Mouse (Mus musculus) heart, embryonic 13.5 days (tissue): ENCODE measurements around the gene Iqcf6. TPM values are rescaled to one million over a fixed set of nuclear protein-coding genes. Genes with fewer than 3 reads are reported as not detected.

ENCODE experiments used
- ATAC-seq: fragments of 200-750 bp; cut with Nextera tagmentation; 2 replicates; pipeline ENCODE4 v1.8.0; 2017; ENCODE audit warnings: moderate TSS enrichment; ENCODE audit not compliant: insufficient number of reproducible peaks, low FRiP score, low TSS enrichment; ENCODE audit errors: extremely low read depth
- H3K27ac ChIP-seq: fragments of 300-500 bp; sonication (generic); replicated peaks from 2 replicates; pipeline ENCODE4 v1.5.1; 2015; ENCODE audit warnings: moderate library complexity, mild to moderate bottlenecking, inconsistent platforms
- H3K27me3 ChIP-seq: fragments of 300-500 bp; sonication (generic); replicated peaks from 2 replicates; pipeline ENCODE4 v1.6.1; 2015; ENCODE audit warnings: mild to moderate bottlenecking, inconsistent platforms
- H3K36me3 ChIP-seq: fragments of 300-500 bp; sonication (generic); 2 replicates; pipeline ENCODE4 v1.6.1; 2015; ENCODE audit warnings: mild to moderate bottlenecking, inconsistent platforms
- H3K4me1 ChIP-seq: fragments of 300-500 bp; sonication (generic); 2 replicates; pipeline ENCODE4 v1.6.1; 2015; ENCODE audit warnings: inconsistent platforms
- H3K4me2 ChIP-seq: fragments of 300-500 bp; sonication (generic); 2 replicates; pipeline ENCODE4 v1.6.1; 2015; ENCODE audit warnings: inconsistent platforms, mild to moderate bottlenecking, moderate library complexity
- H3K4me3 ChIP-seq: fragments of 300-500 bp; sonication (generic); 2 replicates; pipeline ENCODE4 v1.5.1; 2015; ENCODE audit warnings: moderate library complexity, mild to moderate bottlenecking, inconsistent platforms
- H3K9ac ChIP-seq: fragments of 300-500 bp; sonication (generic); 2 replicates; pipeline ENCODE4 v1.6.1; 2015; ENCODE audit warnings: inconsistent platforms, mild to moderate bottlenecking, moderate library complexity
- H3K9me3 ChIP-seq: fragments of 300-500 bp; sonication (generic); 2 replicates; pipeline ENCODE4 v1.6.1; 2016; ENCODE audit warnings: inconsistent platforms
- WGBS: fragments of 180-500 bp; shearing (Covaris S2); methylation state at CpG from one replicate; pipeline ENCODE4 v1.1.7; 2015; ENCODE audit warnings: mixed read lengths; 5-methylcytosine and 5-hydroxymethylcytosine counted together
- polyA plus RNA-seq: library from polyadenylated mRNA; unstranded; fragments of >200 nt; fragmentation: Nextera tagmentation; extraction: Ambion mirVana; gene quantifications from 2 replicates; pipeline ENCODE4 v1.2.1, GENCODE M21; 2015

The Iqcf6 gene
- polyA plus RNA-seq, 1 experiment from 2014 or later = not detected

DNA sequence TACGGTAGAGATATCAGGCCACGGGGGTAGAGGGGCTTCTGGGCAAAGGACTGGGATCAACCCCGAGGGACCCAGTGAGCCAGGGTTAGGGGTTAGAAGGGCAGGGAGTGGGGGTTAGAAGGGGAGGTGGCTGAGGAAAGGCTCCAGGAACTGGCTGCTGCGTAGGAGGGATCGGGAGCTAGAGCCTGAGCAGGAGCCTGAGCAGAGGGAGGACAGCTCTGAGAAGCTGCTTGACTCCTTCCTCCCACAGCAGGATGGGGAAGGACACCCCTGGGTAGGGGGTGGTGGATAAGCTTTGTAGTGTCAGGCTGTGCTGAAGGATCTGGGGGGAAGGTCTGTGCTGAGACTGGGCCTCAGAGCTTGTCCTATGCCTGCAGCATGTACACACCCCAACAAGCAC lies 30.4 kb downstream of the Iqcf6 start:
- H3K9me3 ChIP-seq = no peaks in the 10 kb centered on the region
- ATAC-seq = no peak
- no peak overlapping the region for H3K4me3 ChIP-seq
- no peak overlapping the region for H3K9ac ChIP-seq
- H3K4me1 ChIP-seq = peaks cover 19% of the 10 kb centered on the region
- peaks cover 40% of the 10 kb centered on the region for H3K36me3 ChIP-seq
- no peak overlapping the region for H3K27ac ChIP-seq
- 11% methylated on average over 5 of the region's 5 CpGs for WGBS
- no peak overlapping the region for H3K4me2 ChIP-seq
- H3K27me3 ChIP-seq = peaks cover 53% of the 10 kb centered on the region

DNA sequence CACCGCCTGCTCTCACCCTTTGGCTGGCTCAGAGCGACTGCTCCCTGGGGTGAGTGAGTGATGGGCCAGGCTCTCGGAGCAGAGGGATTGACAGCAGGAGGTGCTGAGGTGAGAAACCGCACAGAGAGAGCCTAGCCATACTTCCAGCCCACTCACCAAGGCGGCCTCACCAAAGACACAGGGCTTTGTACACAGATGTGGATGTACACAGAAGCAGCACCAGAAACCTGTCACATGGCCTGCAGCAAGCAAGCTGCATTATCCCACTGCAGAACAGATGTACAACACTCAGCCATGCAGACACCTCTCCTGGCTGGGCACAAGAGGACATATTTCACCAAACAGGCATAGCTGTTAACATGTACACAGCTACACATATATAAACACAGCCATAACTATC lies 31.2 kb downstream of the Iqcf6 start:
- ATAC-seq = no peak

DNA sequence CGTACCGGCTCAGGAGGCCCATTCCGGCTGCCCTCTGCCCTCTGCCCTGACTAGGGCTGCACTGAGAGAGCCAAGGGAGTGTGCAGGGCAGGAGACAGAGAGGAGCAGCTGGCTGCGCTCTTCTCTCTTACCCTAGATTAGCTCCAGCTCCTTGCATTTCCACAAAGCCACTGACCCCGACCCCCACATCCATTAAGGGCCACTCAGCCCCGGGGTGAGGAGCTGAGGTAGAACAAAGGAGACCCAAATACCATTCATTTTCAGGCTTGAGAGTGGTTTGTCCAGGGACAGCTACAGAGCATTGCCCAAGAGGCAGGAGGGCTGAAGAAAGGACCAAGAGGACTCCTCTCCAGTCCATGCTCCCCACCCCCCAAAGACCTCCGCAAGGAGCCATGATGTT lies 33.1 kb downstream of the Iqcf6 start:
- WGBS = 77% methylated on average over 7 of the region's 7 CpGs
- H3K4me3 ChIP-seq = no peak overlapping the region

More for the DNA sequence above, 31.2 kb downstream of the Iqcf6 start:
- no peak overlapping the region for H3K4me3 ChIP-seq
- no peak overlapping the region for H3K27ac ChIP-seq
- H3K36me3 ChIP-seq = peaks cover 47% of the 10 kb centered on the region
- no peak overlapping the region for H3K4me2 ChIP-seq
- WGBS = 20% methylated on average over 5 of the region's 5 CpGs
- H3K9me3 ChIP-seq = no peaks in the 10 kb centered on the region
- no peak overlapping the region for H3K9ac ChIP-seq
- H3K27me3 ChIP-seq = peaks cover 46% of the 10 kb centered on the region
- H3K4me1 ChIP-seq = peaks cover 21% of the 10 kb centered on the region

DNA sequence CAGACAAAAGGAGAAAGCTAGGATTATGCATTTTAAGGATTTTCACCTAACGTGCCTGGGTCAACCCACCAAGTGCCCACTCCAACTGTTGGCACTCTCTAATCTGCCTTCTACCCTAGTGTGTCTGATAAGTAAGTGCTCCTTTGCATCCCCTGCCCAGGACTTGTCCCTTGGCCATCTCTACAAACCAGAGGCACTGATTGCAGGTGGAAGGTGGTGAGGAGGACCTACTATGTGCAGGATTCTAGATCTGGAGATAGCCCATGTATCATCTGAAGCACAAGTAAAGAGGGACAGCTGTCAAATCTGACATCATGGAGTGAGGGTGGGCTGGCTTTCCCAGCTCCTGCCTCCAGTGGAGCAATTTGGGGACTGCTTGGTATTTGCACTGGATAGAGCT lies 33.6 kb downstream of the Iqcf6 start:
- Histone ChIP-seq H3K4me1 (peaks cover 38% of the 10 kb centered on the region), H3K27me3 (peaks cover 23% of the 10 kb centered on the region), H3K27ac (no peak overlapping the region), H3K4me3 (no peak overlapping the region), H3K4me2 (no peak overlapping the region), H3K9me3 (no peaks in the 10 kb centered on the region), H3K9ac (no peak overlapping the region), H3K36me3 (peaks cover 58% of the 10 kb centered on the region)
- ATAC-seq = no peak
- WGBS = 69% methylated on average over 1 of the region's 1 CpGs

More for the DNA sequence above, 33.1 kb downstream of the Iqcf6 start:
- Histone ChIP-seq H3K9ac (no peak overlapping the region), H3K4me2 (no peak overlapping the region), H3K27ac (no peak overlapping the region), H3K36me3 (peaks cover 54% of the 10 kb centered on the region), H3K4me1 (peaks cover 38% of the 10 kb centered on the region), H3K27me3 (peaks cover 28% of the 10 kb centered on the region), H3K9me3 (no peaks in the 10 kb centered on the region)
- no peak for ATAC-seq

DNA sequence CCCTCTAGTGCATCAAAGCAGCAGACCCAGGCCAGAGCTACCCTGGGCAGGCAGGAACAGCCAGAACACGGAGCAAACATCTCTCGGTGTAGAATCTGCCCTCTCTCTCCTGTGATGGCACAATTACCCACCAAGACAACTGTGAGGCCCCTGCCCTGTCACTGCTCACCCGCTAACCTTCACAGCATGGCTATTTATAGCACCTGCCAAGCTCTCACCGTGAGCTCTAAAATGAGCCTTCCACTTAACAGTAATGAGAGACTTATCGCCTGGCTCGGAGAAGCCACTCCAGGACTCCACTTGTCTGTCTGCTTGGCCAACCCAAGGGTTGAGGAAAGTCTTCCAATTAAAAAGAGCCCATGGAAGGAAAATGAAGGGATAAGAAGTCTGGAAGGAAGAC lies 36.8 kb downstream of the Iqcf6 start:
- no peak for ATAC-seq
- peak overlapping the region; percentile 36 for H3K4me2 ChIP-seq
- H3K9me3 ChIP-seq = no peaks in the 10 kb centered on the region
- H3K36me3 ChIP-seq = peaks cover 87% of the 10 kb centered on the region
- no peak overlapping the region for H3K9ac ChIP-seq
- WGBS = 39% methylated on average over 6 of the region's 6 CpGs
- no peaks in the 10 kb centered on the region for H3K27me3 ChIP-seq
- H3K4me1 ChIP-seq = peaks cover 27% of the 10 kb centered on the region
- H3K4me3 ChIP-seq = no peak overlapping the region
- H3K27ac ChIP-seq = peak overlapping the region; percentile 50; the same call in 1 of the 2 replicates

DNA sequence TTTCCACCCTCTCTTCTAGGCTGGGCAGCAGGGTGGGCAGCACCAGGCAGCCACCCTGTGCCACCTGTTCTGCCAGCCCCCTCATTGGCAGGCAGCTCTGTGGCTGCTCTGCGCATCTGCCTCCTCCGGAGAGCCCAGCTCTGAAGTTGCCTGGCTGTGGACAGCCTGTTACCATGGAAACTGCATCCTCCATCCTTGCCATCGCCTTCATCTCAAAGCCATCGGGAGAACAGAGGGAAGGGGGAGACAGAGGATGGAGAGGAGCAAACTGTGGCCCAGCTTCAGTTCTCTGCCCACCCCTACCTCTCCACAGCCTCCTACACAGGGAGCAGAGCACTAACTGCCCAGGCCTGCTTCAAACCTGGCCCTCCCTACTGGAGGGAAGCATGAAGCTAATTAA lies 38.1 kb downstream of the Iqcf6 start:
- Histone ChIP-seq H3K27ac (no peak overlapping the region), H3K36me3 (peaks cover 87% of the 10 kb centered on the region), H3K4me2 (no peak overlapping the region), H3K27me3 (no peaks in the 10 kb centered on the region), H3K9ac (no peak overlapping the region), H3K4me3 (no peak overlapping the region), H3K9me3 (no peaks in the 10 kb centered on the region), H3K4me1 (peaks cover 27% of the 10 kb centered on the region)
- no peak for ATAC-seq
- WGBS = 74% methylated on average over 4 of the region's 4 CpGs

DNA sequence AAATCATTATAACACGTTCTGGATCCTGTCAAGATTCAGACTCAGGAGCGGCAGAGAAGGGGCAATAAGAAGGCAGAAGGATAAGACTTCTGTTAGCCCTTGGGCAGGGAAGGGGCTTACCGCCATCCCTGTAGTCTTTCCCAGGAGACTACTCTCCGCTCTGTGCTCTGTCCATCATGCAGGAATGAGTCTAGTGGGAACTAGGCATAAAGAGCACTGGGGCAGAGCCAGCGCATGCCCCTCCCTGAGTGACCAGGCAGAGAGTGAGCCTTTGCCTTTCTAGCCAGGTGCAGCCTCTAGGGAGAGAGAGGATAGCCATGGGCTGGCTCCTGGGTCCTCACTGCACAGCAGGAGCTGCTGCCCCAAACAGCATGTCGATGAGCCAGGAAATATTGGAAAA lies 38.5 kb downstream of the Iqcf6 start:
- Histone ChIP-seq H3K4me3 (no peak overlapping the region), H3K27ac (no peak overlapping the region), H3K4me1 (peaks cover 27% of the 10 kb centered on the region), H3K9me3 (no peaks in the 10 kb centered on the region), H3K36me3 (peaks cover 87% of the 10 kb centered on the region), H3K9ac (no peak overlapping the region), H3K27me3 (no peaks in the 10 kb centered on the region), H3K4me2 (no peak overlapping the region)
- WGBS = 82% methylated on average over 6 of the region's 6 CpGs
- no peak for ATAC-seq

DNA sequence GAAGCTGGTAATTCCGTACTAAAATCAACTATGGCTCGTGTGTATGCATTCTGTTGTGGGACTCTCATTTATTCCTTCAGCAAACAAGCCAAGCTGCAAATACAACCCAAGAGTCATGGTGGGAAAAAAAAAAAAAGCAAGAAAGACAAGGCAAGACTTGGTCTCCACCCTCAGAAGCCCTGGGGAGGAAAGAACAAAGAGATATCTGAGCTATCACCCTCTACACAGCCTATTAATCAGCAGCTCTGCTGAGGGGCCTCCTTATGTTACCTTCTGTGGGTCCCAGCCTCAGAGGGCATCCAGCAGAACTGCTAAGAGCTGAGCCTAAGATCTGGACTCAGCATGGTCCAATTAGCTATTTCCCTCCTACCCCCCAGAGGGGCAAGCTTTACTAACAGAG lies 47.5 kb downstream of the Iqcf6 start:
- Histone ChIP-seq H3K4me2 (no peak overlapping the region), H3K27me3 (no peaks in the 10 kb centered on the region), H3K36me3 (peaks cover 66% of the 10 kb centered on the region), H3K4me1 (peaks cover 13% of the 10 kb centered on the region), H3K4me3 (no peak overlapping the region), H3K9ac (no peak overlapping the region), H3K27ac (no peak overlapping the region), H3K9me3 (no peaks in the 10 kb centered on the region)
- ATAC-seq = no peak
- WGBS = 83% methylated on average over 2 of the region's 2 CpGs

DNA sequence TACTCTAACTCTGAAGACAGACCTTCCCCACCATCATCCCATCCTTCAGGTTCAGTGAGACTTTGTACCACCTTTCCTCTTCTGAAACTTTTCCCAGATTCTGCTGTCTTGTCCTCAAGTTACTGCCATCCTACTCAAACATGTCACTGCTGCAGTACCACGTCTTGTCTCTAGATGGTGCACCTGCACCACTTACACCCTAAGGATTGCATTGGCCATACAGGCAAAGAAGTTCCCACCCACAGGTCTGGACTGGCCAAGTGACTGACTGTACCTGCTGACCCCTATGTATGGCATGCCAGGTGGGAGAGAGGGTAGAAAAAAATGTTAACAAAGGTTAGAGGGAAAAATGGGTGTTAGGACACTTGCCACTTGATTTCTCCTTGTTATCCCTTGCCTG lies 49.1 kb downstream of the Iqcf6 start:
- Histone ChIP-seq H3K36me3 (peaks cover 66% of the 10 kb centered on the region), H3K4me3 (no peak overlapping the region), H3K27me3 (no peaks in the 10 kb centered on the region), H3K4me2 (no peak overlapping the region), H3K9me3 (no peaks in the 10 kb centered on the region), H3K27ac (no peak overlapping the region), H3K4me1 (peaks cover 13% of the 10 kb centered on the region), H3K9ac (no peak overlapping the region)
- ATAC-seq = no peak
- 0% methylated on average over 1 of the region's 1 CpGs for WGBS

DNA sequence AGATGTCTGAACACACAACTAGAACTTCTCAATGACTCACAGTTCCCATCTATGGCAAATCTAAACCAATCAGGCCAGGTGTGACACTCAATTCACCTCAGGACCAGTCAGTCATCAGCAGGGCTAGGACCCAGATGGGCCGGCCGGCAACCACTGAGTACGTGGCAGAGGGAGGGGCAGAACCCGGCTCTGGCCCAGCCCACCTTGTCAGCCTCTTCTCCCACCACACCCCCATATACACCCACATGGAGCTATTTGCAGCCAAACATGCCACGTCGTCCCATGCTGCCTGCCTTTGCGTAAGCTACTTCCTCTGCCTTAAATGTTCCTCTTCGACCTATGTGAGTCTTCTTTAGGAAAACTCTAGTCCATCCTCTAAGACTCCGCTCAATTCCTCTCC lies 49.6 kb downstream of the Iqcf6 start:
- no peak overlapping the region for H3K4me2 ChIP-seq
- peaks cover 13% of the 10 kb centered on the region for H3K4me1 ChIP-seq
- no peak for ATAC-seq
- H3K27me3 ChIP-seq = no peaks in the 10 kb centered on the region
- no peak overlapping the region for H3K9ac ChIP-seq
- peaks cover 66% of the 10 kb centered on the region for H3K36me3 ChIP-seq
- WGBS = 73% methylated on average over 9 of the region's 9 CpGs
- no peak overlapping the region for H3K4me3 ChIP-seq
- H3K9me3 ChIP-seq = no peaks in the 10 kb centered on the region
- no peak overlapping the region for H3K27ac ChIP-seq

DNA sequence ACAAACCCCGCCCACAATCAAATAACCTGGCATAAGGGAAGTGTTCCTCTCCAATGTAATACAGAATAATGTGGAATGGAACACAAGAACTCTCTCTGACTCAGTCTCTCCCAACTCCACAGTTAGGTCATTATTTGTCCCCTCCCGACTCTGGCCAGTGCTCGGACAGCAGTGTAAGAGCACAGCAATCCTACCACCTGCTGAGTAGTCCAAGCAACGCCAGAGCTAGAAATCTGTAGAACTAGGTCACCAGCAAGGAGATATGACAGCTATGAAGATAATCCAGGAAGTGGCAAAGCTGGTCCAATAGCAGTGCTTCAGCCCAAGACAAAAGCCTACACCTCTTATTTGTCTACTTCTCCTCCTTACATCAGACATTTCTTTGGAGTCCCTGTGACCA lies 50.2 kb downstream of the Iqcf6 start:
- ATAC-seq = no peak
- no peak overlapping the region; the same call in 1 of the 2 replicates for H3K9ac ChIP-seq
- H3K4me2 ChIP-seq = no peak overlapping the region
- H3K9me3 ChIP-seq = no peaks in the 10 kb centered on the region
- H3K4me1 ChIP-seq = peaks cover 9% of the 10 kb centered on the region
- H3K27me3 ChIP-seq = no peaks in the 10 kb centered on the region
- no peak overlapping the region for H3K4me3 ChIP-seq
- WGBS = 67% methylated on average over 4 of the region's 4 CpGs
- no peak overlapping the region for H3K27ac ChIP-seq
- H3K36me3 ChIP-seq = peaks cover 66% of the 10 kb centered on the region
